ENCODE assay signal across 8 mouse cellular contexts in genomic region chr4:150048478-150049156, GRCm38 (mm10). TPM values are rescaled to one million over a fixed set of nuclear protein-coding genes. Genes with fewer than 3 reads are reported as not detected.
A peak's percentile ranks its signal among the peaks of the same experiment; 100 is the strongest.
DNase-seq lines count a peak whose midpoint lies in the region; ATAC-seq and TF ChIP-seq lines count a peak whose summit lies in the region.

No protein-coding gene starts in this region.

- H3K36me3 ChIP-seq in lung, embryonic 14.5 days (ENCODE audit: insufficient read depth), result no peaks in the 10 kb centered on the region
- no peaks in the 10 kb centered on the region for H3K36me3 ChIP-seq in hindbrain, embryonic 12.5 days
- H3K36me3 ChIP-seq in liver, embryonic 16.5 days (ENCODE audit: control insufficient read depth, insufficient read depth), result no peaks in the 10 kb centered on the region
- no peaks in the 10 kb centered on the region for H3K36me3 ChIP-seq in splenic B cell, adult 2 months (ENCODE audit: control insufficient read depth, insufficient read depth, low read length, poor library complexity, severe bottlenecking)

- intact Hi-C loops in left cerebral cortex, postnatal 36 days (cut with DNase I), result no loop called here

- H3K27ac ChIP-seq in lung, embryonic 14.5 days (ENCODE audit: low read depth), result peak overlapping the region; percentile 24; the same call in 1 of the 2 replicates
- H3K27ac ChIP-seq in hindbrain, embryonic 12.5 days, result no peak overlapping the region
- H3K27ac ChIP-seq in liver, embryonic 16.5 days (ENCODE audit: low read length), result no peak overlapping the region

- H3K4me2 ChIP-seq in lung, embryonic 14.5 days, result peak overlapping the region; percentile 97
- peak overlapping the region; percentile 73 for H3K4me2 ChIP-seq in hindbrain, embryonic 12.5 days (replicated peaks)
- H3K4me2 ChIP-seq in liver, embryonic 16.5 days (ENCODE audit: low read depth, low read length), result peak overlapping the region; percentile 64

- H3K9ac ChIP-seq in lung, embryonic 14.5 days, result peak overlapping the region; percentile 64
- peak overlapping the region; percentile 55 for H3K9ac ChIP-seq in hindbrain, embryonic 12.5 days
- H3K9ac ChIP-seq in liver, embryonic 16.5 days (ENCODE audit: low read depth, low read length), result no peak overlapping the region

- peak; percentile 51 for DNase-seq in lung, embryonic 14.5 days
- DNase-seq in lung, postnatal 25 days (ENCODE audit: low spot score), result no peak
- DNase-seq in embryo, embryonic 11 days, result peak; percentile 56
- peak; percentile 23 for DNase-seq in splenic B cell, adult 2 months (ENCODE audit: low read depth, low spot score)
- no peak for DNase-seq in left cerebral cortex, postnatal 36 days (ENCODE audit: low spot score in 2 of 2)
- DNase-seq in layer of hippocampus, postnatal 25 days (ENCODE audit: extremely low spot score in 1 of 2, low spot score in 1 of 2), result no peak

- H3K27me3 ChIP-seq in lung, embryonic 14.5 days (ENCODE audit: insufficient read depth, low read length), result peaks cover 6% of the 10 kb centered on the region; the same call in 1 of the 2 replicates
- peaks cover 72% of the 10 kb centered on the region for H3K27me3 ChIP-seq in hindbrain, embryonic 12.5 days
- H3K27me3 ChIP-seq in liver, embryonic 16.5 days (ENCODE audit: control insufficient read depth, insufficient read depth, low read depth, low read length), result peaks cover 35% of the 10 kb centered on the region
- H3K27me3 ChIP-seq in splenic B cell, adult 2 months (ENCODE audit: control insufficient read depth, insufficient read depth, low read length, poor library complexity, severe bottlenecking), result no peaks in the 10 kb centered on the region

- WGBS in lung, embryonic 14.5 days, result under 1% methylated on average over 49 of the region's 49 CpGs
- WGBS in hindbrain, embryonic 12.5 days, result 1% methylated on average over 49 of the region's 49 CpGs
- WGBS in liver, embryonic 16.5 days (ENCODE audit: insufficient replicate concordance), result under 1% methylated on average over 49 of the region's 49 CpGs

- ATAC-seq in lung, embryonic 14.5 days (ENCODE audit: insufficient read depth), result peak; percentile 36
- ATAC-seq in hindbrain, embryonic 12.5 days (ENCODE audit: low FRiP score), result peak; percentile 63; the same call in 1 of the 2 replicates
- ATAC-seq in liver, embryonic 16.5 days (ENCODE audit: low read depth), result no peak; the same call in 1 of the 2 replicates

- 0 out of 2 replicates have a peak, but pooled peaks cover 9% of the 10 kb centered on the region for H3K4me1 ChIP-seq in lung, embryonic 14.5 days (ENCODE audit: insufficient read depth)
- peaks cover 19% of the 10 kb centered on the region for H3K4me1 ChIP-seq in hindbrain, embryonic 12.5 days
- H3K4me1 ChIP-seq in liver, embryonic 16.5 days (ENCODE audit: control insufficient read depth, low read depth, low read length), result no peaks in the 10 kb centered on the region; the same call in 1 of the 2 replicates

- 0 out of 2 replicates have a peak, but pooled peaks cover under 1% of the 10 kb centered on the region for H3K9me3 ChIP-seq in lung, embryonic 14.5 days (ENCODE audit: low read depth, low read length)
- no peaks in the 10 kb centered on the region for H3K9me3 ChIP-seq in hindbrain, embryonic 12.5 days (replicated peaks)
- no peaks in the 10 kb centered on the region for H3K9me3 ChIP-seq in liver, embryonic 16.5 days (replicated peaks; ENCODE audit: control insufficient read depth, low read length)

- peak overlapping the region; percentile 63 for H3K4me3 ChIP-seq in lung, embryonic 14.5 days (ENCODE audit: low read depth, low read length)
- H3K4me3 ChIP-seq in hindbrain, embryonic 12.5 days, result peak overlapping the region; percentile 45
- peak overlapping the region; percentile 48 for H3K4me3 ChIP-seq in liver, embryonic 16.5 days (ENCODE audit: low read depth, low read length)

- TF ChIP-seq CTCF in lung, embryonic 14.5 days (IDR thresholded peaks at IDR 0.05; ENCODE audit: low read depth), result 0 out of 2 replicates have a peak, but pooled peaks have one; percentile 0

RNA-seq across cellular contexts. Expression of gene Gpr157, which starts 38.5 kb away (rescaled TPM):
- polyA plus RNA-seq in lung, embryonic 14.5 days (2014; fragmentation: Nextera tagmentation; extraction: Ambion mirVana), result 1.4 and 1.5 TPM in 2 replicates
- polyA plus RNA-seq in hindbrain, embryonic 12.5 days (2016; fragmentation: Nextera tagmentation; extraction: Ambion mirVana), result 0.68 TPM in 2 replicates
- 0.37 and 0.74 TPM in 2 replicates for polyA plus RNA-seq in liver, embryonic 16.5 days (2015; fragmentation: Nextera tagmentation; extraction: Ambion mirVana)
- total RNA-seq in left cerebral cortex, postnatal 36 days (2021), result 1 to 10 TPM; 1.5 to 1.6 TPM
- 1 to 10 TPM; 1.1 to 1.8 TPM for total RNA-seq in layer of hippocampus, postnatal 25 days (2021)

RNA-seq across cellular contexts. Expression of gene H6pd, which starts 39.8 kb away (rescaled TPM):
- polyA plus RNA-seq in lung, embryonic 14.5 days (2014; fragmentation: Nextera tagmentation; extraction: Ambion mirVana), result 20.4 and 22.0 TPM in 2 replicates
- polyA plus RNA-seq in hindbrain, embryonic 12.5 days (2016; fragmentation: Nextera tagmentation; extraction: Ambion mirVana), result 5.4 and 5.8 TPM in 2 replicates
- 24.2 and 33.7 TPM in 2 replicates for polyA plus RNA-seq in liver, embryonic 16.5 days (2015; fragmentation: Nextera tagmentation; extraction: Ambion mirVana)
- 10 to 100 TPM; 12.5 to 14.3 TPM for total RNA-seq in left cerebral cortex, postnatal 36 days (2021)
- 1 to 10 TPM; 8.8 to 9.1 TPM for total RNA-seq in layer of hippocampus, postnatal 25 days (2021)

Comparison
In these comparisons a context has a peak if more than half of its experiments do, and no peak if none do; other contexts are left out.
1. DNase-seq: peak in lung, embryonic 14.5 days (single experiment), embryo, embryonic 11 days (single experiment) and splenic B cell, adult 2 months (single experiment); none in lung, postnatal 25 days (single experiment), left cerebral cortex, postnatal 36 days (0 of 2) and layer of hippocampus, postnatal 25 days (0 of 2).
2. Peak in every context shown above with its lines, with median percentiles within 50 percentile points of each other: H3K4me2 ChIP-seq and H3K4me3 ChIP-seq.